Mouse (Mus musculus) forebrain, embryonic 15.5 days (tissue): Measurements from ENCODE around the gene Oasl2. TPM values are rescaled to one million over a fixed set of nuclear protein-coding genes. Genes with fewer than 3 reads are reported as not detected.
"Not testable (repeated sequence)": the region's sequence is repeated elsewhere in the genome, so short reads cannot be mapped to it uniquely, and the experiment has no call there.

Source experiments
- ATAC-seq: fragments of 200-750 bp; cut with Nextera tagmentation; replicated peaks from 2 replicates; pipeline ENCODE4 v1.8.0; 2017; ENCODE audit warnings: mild to moderate bottlenecking, moderate TSS enrichment, moderate library complexity
- H3K27ac ChIP-seq: fragments of 300-500 bp; sonication (generic); replicated peaks from 2 replicates; pipeline ENCODE4 v1.5.1; 2015; ENCODE audit warnings: mild to moderate bottlenecking, inconsistent platforms
- H3K27me3 ChIP-seq: fragments of 300-500 bp; sonication (generic); 2 replicates; pipeline ENCODE4 v1.6.1; 2015; ENCODE audit warnings: inconsistent platforms
- H3K36me3 ChIP-seq: fragments of 300-500 bp; sonication (generic); 2 replicates; pipeline ENCODE4 v1.6.1; 2015; ENCODE audit warnings: mild to moderate bottlenecking, inconsistent platforms
- H3K4me1 ChIP-seq: fragments of 300-500 bp; sonication (generic); 2 replicates; pipeline ENCODE4 v1.6.1; 2015; ENCODE audit warnings: inconsistent platforms
- H3K4me2 ChIP-seq: fragments of 300-500 bp; sonication (generic); replicated peaks from 2 replicates; pipeline ENCODE4 v1.6.1; 2015; ENCODE audit warnings: mild to moderate bottlenecking, inconsistent platforms
- H3K4me3 ChIP-seq: fragments of 300-500 bp; sonication (generic); 2 replicates; pipeline ENCODE4 v1.5.1; 2015; ENCODE audit warnings: mild to moderate bottlenecking, inconsistent platforms
- H3K9ac ChIP-seq: fragments of 300-500 bp; sonication (generic); replicated peaks from 2 replicates; pipeline ENCODE4 v1.6.1; 2015; ENCODE audit warnings: mild to moderate bottlenecking, inconsistent platforms
- H3K9me3 ChIP-seq: fragments of 300-500 bp; sonication (generic); 2 replicates; pipeline ENCODE4 v1.6.1; 2016; ENCODE audit warnings: inconsistent platforms
- WGBS: fragments of 180-500 bp; shearing (Covaris S2); methylation state at CpG from one replicate; pipeline ENCODE4 v1.1.7; 2015; ENCODE audit warnings: mixed read lengths; 5-methylcytosine and 5-hydroxymethylcytosine counted together
- polyA plus RNA-seq: library from polyadenylated mRNA; unstranded; fragments of >200 nt; fragmentation: Nextera tagmentation; extraction: Ambion mirVana; gene quantifications from 2 replicates; pipeline ENCODE4 v1.2.1, GENCODE M21; 2015

Oasl2 gene
- polyA plus RNA-seq, 1 experiment from 2014 or later, result 2.4 TPM

DNA sequence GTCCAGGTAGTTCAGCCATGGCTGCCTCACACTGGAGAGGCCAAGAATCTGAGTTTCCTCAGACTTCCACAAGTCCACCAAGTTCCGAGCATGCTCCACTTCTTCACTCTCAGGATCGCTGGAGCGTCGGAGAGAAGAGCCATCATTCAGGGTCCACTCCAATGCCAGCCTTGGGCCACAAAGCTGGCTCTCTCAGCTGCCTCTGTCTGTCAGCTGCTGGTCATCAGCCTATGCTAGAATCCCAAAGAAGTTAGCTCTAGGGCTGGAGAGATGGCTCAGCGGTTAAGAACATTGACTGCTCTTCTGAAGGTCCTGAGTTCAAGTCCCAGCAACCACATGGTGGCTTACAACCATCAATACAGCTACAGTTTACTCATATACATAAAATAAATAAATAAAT, 20.6 kb downstream of the Oasl2 start:
- WGBS, result 91% methylated on average over 5 of the region's 5 CpGs
- H3K27me3 ChIP-seq, H3K36me3 ChIP-seq, H3K9ac ChIP-seq, H3K4me1 ChIP-seq, ATAC-seq, H3K27ac ChIP-seq, H3K4me2 ChIP-seq, H3K4me3 ChIP-seq, H3K9me3 ChIP-seq: not testable (repeated sequence)

DNA sequence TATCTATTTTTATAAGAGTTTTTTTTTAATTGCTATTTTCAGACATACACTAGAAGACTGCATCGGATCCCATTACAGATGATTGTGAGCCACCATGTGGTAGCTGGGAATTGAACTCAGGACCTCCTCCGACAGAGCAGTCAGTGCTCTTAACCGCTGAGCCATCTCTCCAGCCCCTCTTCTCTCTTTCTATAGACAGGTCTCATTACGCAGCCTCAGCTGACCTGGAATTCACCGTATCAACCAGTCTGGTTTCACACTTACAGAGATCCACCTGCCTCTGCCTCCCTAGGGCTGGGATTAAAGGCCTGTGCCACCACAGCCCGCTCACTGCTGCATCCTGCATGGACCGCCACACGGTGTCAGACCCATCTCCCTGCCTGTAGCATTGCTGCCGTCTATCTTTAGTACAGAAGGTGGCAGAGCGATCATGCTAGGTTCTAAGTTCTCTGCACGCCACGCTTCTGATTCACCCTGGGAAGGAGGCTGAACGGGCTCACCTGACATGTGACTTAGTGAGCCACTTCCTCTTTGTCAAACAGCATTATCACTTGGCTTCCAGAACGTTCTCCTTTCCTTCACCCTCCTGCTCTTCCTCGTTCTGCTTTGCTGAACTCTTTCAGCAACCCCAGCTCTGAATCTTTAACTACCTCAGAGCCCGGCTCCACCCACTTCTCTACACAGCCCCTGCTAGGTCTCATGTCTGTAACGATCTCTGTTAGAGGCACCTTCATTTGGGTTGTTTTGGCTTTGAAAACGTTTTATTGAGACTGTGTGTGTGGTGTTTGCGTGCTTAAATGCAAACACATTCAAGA, 25.0 kb downstream of the Oasl2 start:
- Histone ChIP-seq H3K4me2 (no peak overlapping the region), H3K4me1 (peaks cover 6% of the 10 kb centered on the region), H3K4me3 (no peak overlapping the region), H3K27me3 (no peaks in the 10 kb centered on the region), H3K27ac (no peak overlapping the region), H3K36me3 (no peaks in the 10 kb centered on the region), H3K9me3 (no peaks in the 10 kb centered on the region), H3K9ac (no peak overlapping the region)
- WGBS, result 74% methylated on average over 19 of the region's 19 CpGs
- no peak for ATAC-seq

DNA sequence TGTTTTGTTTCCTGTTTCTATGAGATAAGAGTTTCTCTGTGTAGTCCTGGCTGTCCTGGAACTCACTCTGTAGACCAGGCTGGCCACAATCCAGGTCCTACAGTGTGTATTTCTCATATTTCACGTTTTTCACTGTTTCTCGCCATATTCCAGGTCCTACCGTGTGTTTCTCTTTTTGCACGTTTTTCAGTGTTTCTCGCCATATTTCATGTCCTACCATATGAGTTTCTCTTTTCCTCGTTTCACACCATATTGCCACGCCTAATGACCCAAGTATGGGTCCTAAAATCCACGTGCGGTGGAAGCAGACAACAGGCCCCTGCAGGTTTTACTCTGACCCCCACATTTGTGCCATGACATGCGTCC, 25.6 kb downstream of the Oasl2 start:
- 63% methylated on average over 10 of the region's 10 CpGs for WGBS
- H3K27ac ChIP-seq, result no peak overlapping the region
- peaks cover 6% of the 10 kb centered on the region for H3K4me1 ChIP-seq
- no peak overlapping the region for H3K4me3 ChIP-seq
- no peak overlapping the region for H3K9ac ChIP-seq
- H3K27me3 ChIP-seq, result no peaks in the 10 kb centered on the region
- no peak for ATAC-seq
- no peak overlapping the region for H3K4me2 ChIP-seq
- H3K9me3 ChIP-seq, result no peaks in the 10 kb centered on the region
- H3K36me3 ChIP-seq, result no peaks in the 10 kb centered on the region

DNA sequence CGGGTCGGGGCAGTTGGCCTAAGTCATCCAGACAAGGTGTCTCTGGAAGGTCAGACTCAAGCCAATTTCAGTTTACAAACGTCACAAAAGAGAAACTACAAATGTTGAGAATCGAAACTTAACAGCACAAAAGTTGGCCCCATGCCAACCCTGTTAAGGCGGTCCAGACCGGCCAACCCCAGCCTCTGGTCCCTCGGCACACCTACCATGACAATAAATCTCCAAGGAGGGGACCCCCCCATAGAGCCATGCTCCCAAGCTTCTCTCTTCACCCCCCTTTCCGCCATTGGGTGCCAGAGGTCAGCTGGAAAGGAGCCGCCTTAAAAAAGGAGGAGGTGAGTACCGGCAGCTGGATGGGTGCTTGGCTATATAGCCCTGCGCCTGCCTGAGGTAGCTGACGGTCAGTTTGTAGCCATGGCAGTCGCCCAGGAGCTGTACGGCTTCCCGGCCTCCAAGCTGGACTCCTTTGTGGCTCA, 26.3 kb downstream of the Oasl2 start, which contains the start of gene Oasl1:
Oasl1 (plus strand) TSS at position 243 of the 476 bp plus-strand sequence.
- H3K9ac ChIP-seq, result no peak within 1 kb of the TSS
- ATAC-seq, result no peak
- no peaks in the 10 kb centered on the region for H3K9me3 ChIP-seq
- peaks cover 6% of the 10 kb centered on the region for H3K4me1 ChIP-seq
- H3K36me3 ChIP-seq, result no peaks in the 10 kb centered on the region
- no peak within 1 kb of the TSS for H3K4me3 ChIP-seq
- no peaks in the 10 kb centered on the region for H3K27me3 ChIP-seq
- WGBS, result 37% methylated on average over 15 of the region's 15 CpGs
- H3K4me2 ChIP-seq, result peak within 1 kb of the TSS; percentile 22; the same call in 1 of the 2 replicates
- H3K27ac ChIP-seq, result no peak within 1 kb of the TSS

DNA sequence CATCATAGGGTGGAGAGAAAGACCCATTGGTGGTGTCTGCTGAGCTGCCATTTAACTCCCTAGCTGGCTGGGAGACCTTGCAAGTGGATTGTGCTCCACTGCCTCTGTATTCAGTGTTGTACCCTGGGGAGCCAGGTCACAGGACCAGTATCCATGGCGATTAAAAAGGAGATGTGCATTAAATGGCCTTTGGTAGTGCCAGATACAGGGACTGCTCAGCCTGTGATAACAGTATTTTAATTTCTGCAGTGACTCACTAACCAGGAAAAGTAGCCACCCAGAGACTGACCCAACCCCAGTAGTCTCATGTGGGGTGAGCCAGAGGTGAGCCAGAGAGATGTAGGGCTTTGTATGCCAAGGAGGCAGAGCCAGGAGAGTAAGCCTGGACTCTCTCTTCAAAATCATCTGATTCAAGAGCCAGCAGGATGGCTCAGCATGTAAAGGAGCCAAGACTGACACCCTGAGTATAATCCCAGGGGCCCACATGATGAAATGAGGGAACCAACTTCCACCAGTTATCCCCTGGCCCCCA, 29.5 kb downstream of the Oasl2 start:
- no peak for ATAC-seq
- Histone ChIP-seq H3K9me3 (no peaks in the 10 kb centered on the region), H3K9ac (no peak overlapping the region), H3K27me3 (no peaks in the 10 kb centered on the region), H3K4me1 (peaks cover 6% of the 10 kb centered on the region), H3K36me3 (no peaks in the 10 kb centered on the region), H3K4me2 (no peak overlapping the region), H3K27ac (no peak overlapping the region), H3K4me3 (no peak overlapping the region)
- WGBS, result 77% methylated on average over 1 of the region's 1 CpGs

DNA sequence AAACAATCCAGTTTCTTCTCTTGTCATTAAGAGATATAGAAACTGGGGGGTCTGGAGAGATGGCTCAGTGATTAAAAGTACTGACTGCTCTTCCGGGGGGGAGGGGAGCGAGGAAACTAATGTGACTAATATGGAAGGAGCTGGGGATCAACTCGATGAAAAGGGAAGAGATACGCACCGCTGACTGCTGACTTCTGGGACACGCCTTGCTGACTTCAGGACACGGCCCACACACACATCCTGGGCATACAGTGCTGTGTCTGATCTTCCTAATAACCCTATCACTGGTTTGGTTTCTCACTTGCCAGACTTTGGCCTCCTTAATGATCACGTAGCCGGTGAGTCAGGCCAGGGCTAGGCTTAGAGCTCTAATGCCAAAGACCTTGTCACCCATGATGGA, 30.0 kb downstream of the Oasl2 start:
- Histone ChIP-seq H3K4me2 (no peak overlapping the region), H3K27ac (no peak overlapping the region), H3K9me3 (no peaks in the 10 kb centered on the region), H3K9ac (no peak overlapping the region), H3K4me3 (no peak overlapping the region), H3K4me1 (peaks cover 6% of the 10 kb centered on the region), H3K27me3 (no peaks in the 10 kb centered on the region), H3K36me3 (no peaks in the 10 kb centered on the region)
- 87% methylated on average over 9 of the region's 9 CpGs for WGBS
- no peak for ATAC-seq

DNA sequence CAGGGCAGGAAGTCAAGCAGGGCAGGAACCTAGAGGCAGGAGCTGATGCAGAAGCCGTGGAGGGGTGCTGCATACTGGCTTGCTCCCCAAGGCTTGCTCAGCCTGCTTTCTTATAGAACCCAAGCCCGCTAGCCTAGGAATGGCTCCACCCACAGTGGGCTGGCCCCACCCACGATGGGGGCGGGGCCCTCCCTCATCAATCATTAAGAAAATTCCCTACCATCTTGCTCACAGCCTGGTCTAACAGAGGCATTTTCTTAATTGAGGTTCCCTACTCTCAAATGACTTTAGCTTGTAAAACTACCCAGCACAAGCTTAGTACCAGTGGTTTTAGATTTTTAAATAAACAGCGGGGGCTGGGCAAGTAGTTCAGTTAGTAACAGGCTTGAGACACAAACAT, 34.9 kb downstream of the Oasl2 start:
- no peaks in the 10 kb centered on the region for H3K36me3 ChIP-seq
- no peaks in the 10 kb centered on the region for H3K4me1 ChIP-seq

DNA sequence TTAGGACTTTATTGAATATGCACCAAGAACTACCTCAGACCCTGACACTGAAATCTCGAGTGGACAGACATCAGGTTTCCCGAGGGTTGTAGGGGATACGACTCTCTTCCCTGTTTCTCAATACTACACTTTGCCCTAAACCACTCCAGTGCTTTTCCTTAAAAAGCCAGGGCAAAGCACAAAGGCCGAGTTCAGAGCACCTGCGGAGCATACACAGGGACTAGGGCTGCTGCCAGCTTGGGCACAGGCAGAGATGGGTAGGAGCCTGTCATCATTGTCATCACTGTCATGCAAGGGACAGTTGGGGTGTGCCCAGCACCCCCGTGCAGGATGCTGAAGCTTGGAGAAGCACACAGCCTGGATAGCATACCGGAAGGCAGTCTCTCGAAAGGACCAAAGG, 36.5 kb downstream of the Oasl2 start:
- no peaks in the 10 kb centered on the region for H3K9me3 ChIP-seq
- H3K27me3 ChIP-seq, result no peaks in the 10 kb centered on the region
- 77% methylated on average over 8 of the region's 8 CpGs for WGBS
- H3K36me3 ChIP-seq, result no peaks in the 10 kb centered on the region
- ATAC-seq, result no peak
- H3K9ac ChIP-seq, result no peak overlapping the region
- H3K4me2 ChIP-seq, result no peak overlapping the region
- H3K27ac ChIP-seq, result no peak overlapping the region
- no peak overlapping the region for H3K4me3 ChIP-seq
- H3K4me1 ChIP-seq, result no peaks in the 10 kb centered on the region

More for the DNA sequence above, 34.9 kb downstream of the Oasl2 start:
- no peak overlapping the region for H3K4me2 ChIP-seq
- H3K27ac ChIP-seq, result no peak overlapping the region
- no peak overlapping the region for H3K4me3 ChIP-seq
- ATAC-seq, result no peak
- H3K9me3 ChIP-seq, result no peaks in the 10 kb centered on the region
- no peak overlapping the region for H3K9ac ChIP-seq
- WGBS, result 63% methylated on average over 5 of the region's 5 CpGs
- no peaks in the 10 kb centered on the region for H3K27me3 ChIP-seq

DNA sequence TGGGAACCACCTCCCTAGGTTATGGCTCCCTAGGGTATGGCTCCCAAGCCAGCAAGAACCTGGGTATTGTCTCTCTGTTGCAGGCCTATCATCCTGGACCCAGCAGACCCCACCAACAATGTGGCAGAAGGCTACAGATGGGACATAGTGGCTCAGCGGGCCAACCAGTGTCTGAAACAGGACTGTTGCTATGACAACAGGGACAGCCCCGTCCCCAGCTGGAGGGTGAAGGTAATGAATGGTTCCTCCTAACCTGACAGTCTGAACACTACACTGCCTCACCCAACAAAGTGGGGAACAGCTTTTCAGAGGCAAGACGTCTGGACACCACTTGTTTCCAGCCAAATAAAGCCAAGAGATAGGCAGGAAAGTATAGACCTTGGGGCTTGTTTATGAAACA, 39.1 kb downstream of the Oasl2 start:
- H3K36me3 ChIP-seq, result no peaks in the 10 kb centered on the region
- H3K4me3 ChIP-seq, result no peak overlapping the region
- no peak overlapping the region for H3K9ac ChIP-seq
- H3K4me2 ChIP-seq, result no peak overlapping the region
- no peak for ATAC-seq
- no peak overlapping the region for H3K27ac ChIP-seq
- H3K9me3 ChIP-seq, result 0 out of 2 replicates have a peak, but pooled peaks cover 4% of the 10 kb centered on the region
- no peaks in the 10 kb centered on the region for H3K27me3 ChIP-seq
- H3K4me1 ChIP-seq, result no peaks in the 10 kb centered on the region
- WGBS, result 19% methylated on average over 3 of the region's 3 CpGs

DNA sequence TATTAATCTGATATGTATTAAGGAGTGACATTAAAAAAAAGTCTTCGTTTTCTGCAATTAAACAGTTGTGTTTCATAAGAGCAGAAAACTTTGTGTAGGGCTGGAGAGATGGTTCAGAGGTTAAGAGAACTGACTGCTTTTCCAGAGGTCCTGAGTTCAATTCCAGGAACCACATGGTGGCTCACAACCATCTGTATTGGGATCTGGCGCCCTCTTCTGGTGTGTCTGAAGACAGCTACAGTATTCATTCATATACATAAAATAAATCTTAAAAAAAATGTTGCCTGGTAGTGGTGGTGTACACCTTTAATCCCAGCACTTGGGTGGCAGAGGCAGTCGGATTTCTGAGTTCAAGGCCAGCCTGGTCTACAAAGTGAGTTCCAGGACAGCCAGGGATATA, 44.4 kb downstream of the Oasl2 start:
- H3K27me3 ChIP-seq, H3K36me3 ChIP-seq, H3K4me3 ChIP-seq, H3K27ac ChIP-seq, ATAC-seq, H3K9ac ChIP-seq, H3K9me3 ChIP-seq, H3K4me1 ChIP-seq: not testable (repeated sequence)
- 66% methylated on average over 3 of the region's 3 CpGs for WGBS
- 0 out of 2 replicates have a peak overlapping the region, but pooled peaks have one; percentile 65 for H3K4me2 ChIP-seq

DNA sequence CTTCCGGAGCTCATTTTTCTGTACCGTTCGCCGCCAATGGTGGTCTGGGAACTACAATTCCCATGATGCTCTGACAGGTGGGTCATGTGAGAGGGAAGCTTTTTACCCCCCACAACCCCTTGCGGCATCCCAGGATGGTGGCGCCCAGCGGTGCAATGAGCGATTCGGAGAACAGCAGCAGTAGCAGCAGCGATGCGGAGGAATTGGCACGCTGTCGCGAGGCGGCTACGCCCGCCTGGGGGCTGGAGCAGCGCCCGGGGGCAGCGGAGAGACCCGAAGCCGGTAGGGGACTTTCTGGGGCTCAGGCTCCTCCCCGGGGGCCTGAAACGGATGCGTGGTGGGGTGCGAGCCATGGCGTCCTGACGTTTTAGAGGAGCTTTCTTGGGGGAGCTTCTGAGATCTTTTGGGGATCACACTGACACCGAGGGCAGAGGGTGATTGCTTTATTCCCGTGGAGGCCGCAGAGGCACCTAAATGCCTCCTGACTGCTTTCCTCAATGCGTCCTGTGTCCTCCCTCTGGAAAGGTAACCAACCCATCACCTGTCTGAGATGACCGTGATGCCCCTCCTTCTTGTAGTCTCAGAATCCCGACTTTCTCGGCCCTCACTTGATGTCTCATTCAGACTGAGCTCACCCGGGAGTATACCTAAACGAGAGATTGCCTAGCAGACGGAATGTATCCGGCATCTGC, 45.5 kb downstream of the Oasl2 start, which contains the start of gene 2210016L21Rik:
2210016L21Rik (plus strand) TSS at position 85 of the 692 bp plus-strand sequence.
- peak within 1 kb of the TSS; percentile 93 for H3K27ac ChIP-seq
- peak within 1 kb of the TSS; percentile 65 for H3K4me2 ChIP-seq
- no peaks in the 10 kb centered on the region for H3K27me3 ChIP-seq
- H3K9ac ChIP-seq, result peak within 1 kb of the TSS; percentile 90
- 0 out of 2 replicates have a peak, but pooled peaks cover 4% of the 10 kb centered on the region for H3K9me3 ChIP-seq
- peaks cover 9% of the 10 kb centered on the region for H3K4me1 ChIP-seq
- peaks cover 16% of the 10 kb centered on the region for H3K36me3 ChIP-seq
- WGBS, result under 1% methylated on average over 39 of the region's 39 CpGs
- ATAC-seq, result peak; percentile 97
- H3K4me3 ChIP-seq, result peak within 1 kb of the TSS; percentile 92

DNA sequence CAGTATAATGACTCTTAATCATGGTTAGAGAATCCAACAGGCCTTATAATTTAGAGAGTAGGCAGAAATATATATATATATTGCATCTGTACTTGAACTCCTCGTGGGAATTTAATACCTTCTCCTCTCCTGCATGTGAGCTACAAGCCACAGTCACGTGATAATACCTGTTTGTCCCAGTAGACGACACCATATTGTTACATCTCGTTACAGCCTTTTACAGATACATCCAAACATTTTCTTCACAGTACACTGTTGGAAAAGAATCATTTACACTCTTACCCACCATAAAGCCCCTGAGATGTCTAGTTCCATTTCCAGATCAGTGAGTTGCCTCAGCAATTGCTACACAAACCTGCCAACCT, 46.0 kb downstream of the Oasl2 start:
- 31% methylated on average over 4 of the region's 4 CpGs for WGBS
- H3K27ac ChIP-seq, result peak overlapping the region; percentile 93
- peak overlapping the region; percentile 65 for H3K4me2 ChIP-seq
- ATAC-seq, result no peak
- peaks cover 21% of the 10 kb centered on the region for H3K36me3 ChIP-seq
- H3K4me1 ChIP-seq, result peaks cover 9% of the 10 kb centered on the region
- H3K4me3 ChIP-seq, result peak overlapping the region; percentile 92
- no peaks in the 10 kb centered on the region for H3K27me3 ChIP-seq
- 0 out of 2 replicates have a peak, but pooled peaks cover 4% of the 10 kb centered on the region for H3K9me3 ChIP-seq
- peak overlapping the region; percentile 90 for H3K9ac ChIP-seq
